Mouse (Mus musculus): ENCODE results near the gene Dnajc10.

DNA sequence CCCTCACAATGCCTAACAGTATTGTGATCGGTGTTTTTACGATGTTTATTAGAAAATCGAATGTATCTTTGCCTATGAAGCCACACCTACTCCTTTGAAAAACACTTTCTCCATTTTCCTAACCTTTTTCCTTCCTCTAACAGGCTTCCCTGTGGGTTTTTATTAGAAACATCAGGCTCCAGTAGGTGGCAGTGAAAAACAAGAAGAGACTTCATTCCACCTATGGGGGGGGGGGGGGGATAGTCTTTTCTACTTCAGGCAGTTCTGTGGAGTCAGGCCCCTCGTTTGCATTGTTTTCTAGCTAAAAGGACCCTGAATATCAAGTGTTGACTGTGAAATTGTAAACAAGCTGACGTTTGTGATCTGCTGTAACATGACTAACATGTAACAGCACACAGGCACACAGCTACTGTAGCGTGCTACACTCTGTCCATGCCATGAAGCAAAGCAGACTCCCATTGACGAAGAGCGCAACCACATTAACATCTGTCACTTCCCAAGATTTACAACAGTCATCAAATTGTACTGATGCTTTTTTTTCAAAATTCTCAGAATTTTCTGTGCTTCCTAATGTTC is 41.5 kb downstream of the Dnajc10 start:
- no peak for TF ChIP-seq CTCF (IDR thresholded peaks at IDR 0.05; ENCODE audit: low read depth, low read length)
- TF ChIP-seq POLR2A (IDR thresholded peaks at IDR 0.05; ENCODE audit: insufficient read depth, low read length) = no peak
- no peak for TF ChIP-seq EP300 (IDR thresholded peaks at IDR 0.05; ENCODE audit: insufficient read depth, low read depth, low read length)
